Mouse (Mus musculus): ENCODE results near the gene Becn1. TPM values are rescaled to one million over a fixed set of nuclear protein-coding genes. Genes with fewer than 3 reads are reported as not detected.

The Becn1 gene
- polyA plus RNA-seq, 1 experiment: not detected

- H3K27ac ChIP-seq (ENCODE audit: insufficient read depth, low read depth, low read length): no peak overlapping the region
- peaks cover 40% of the 10 kb centered on the region for H3K4me1 ChIP-seq (ENCODE audit: control insufficient read depth, insufficient read depth, low read length)
- 21% methylated on average over 3 of the region's 3 CpGs for WGBS
- TF ChIP-seq CTCF (IDR thresholded peaks at IDR 0.05; ENCODE audit: insufficient read depth, low read depth, low read length) (no peak), POLR2A (IDR thresholded peaks at IDR 0.05; ENCODE audit: insufficient read depth, low read depth, low read length) (no peak)
- no peak overlapping the region for H3K4me3 ChIP-seq (ENCODE audit: insufficient read depth, low read depth, low read length)
Observed at GRCm38 (mm10) chr11:101263989-101264280, 38.2 kb downstream of the Becn1 start.

GRCm38 (mm10) chr11:101263138-101263988 lies 38.7 kb downstream of the Becn1 start:
- Histone ChIP-seq H3K4me3 (ENCODE audit: insufficient read depth, low read depth, low read length) (no peak overlapping the region), H3K4me1 (ENCODE audit: control insufficient read depth, insufficient read depth, low read length) (peaks cover 43% of the 10 kb centered on the region), H3K27ac (ENCODE audit: insufficient read depth, low read depth, low read length) (no peak overlapping the region)
- TF ChIP-seq POLR2A (IDR thresholded peaks at IDR 0.05; ENCODE audit: insufficient read depth, low read depth, low read length) (no peak), CTCF (IDR thresholded peaks at IDR 0.05; ENCODE audit: insufficient read depth, low read depth, low read length) (no peak)
- 24% methylated on average over 32 of the region's 32 CpGs for WGBS

GRCm38 (mm10) chr11:101262272-101262967 lies 39.7 kb downstream of the Becn1 start:
- 8% methylated on average over 24 of the region's 24 CpGs for WGBS
- no peak overlapping the region for H3K27ac ChIP-seq (ENCODE audit: insufficient read depth, low read depth, low read length)
- peaks cover 43% of the 10 kb centered on the region for H3K4me1 ChIP-seq (ENCODE audit: control insufficient read depth, insufficient read depth, low read length)
- no peak overlapping the region; the same call in 1 of the 2 replicates for H3K4me3 ChIP-seq (ENCODE audit: insufficient read depth, low read depth, low read length)
- TF ChIP-seq CTCF (IDR thresholded peaks at IDR 0.05; ENCODE audit: insufficient read depth, low read depth, low read length): no peak
- no peak for TF ChIP-seq POLR2A (IDR thresholded peaks at IDR 0.05; ENCODE audit: insufficient read depth, low read depth, low read length)

GRCm38 (mm10) chr11:101260826-101261380 lies 41.2 kb downstream of the Becn1 start:
- WGBS: 4% methylated on average over 30 of the region's 30 CpGs
- no peak for TF ChIP-seq POLR2A (IDR thresholded peaks at IDR 0.05; ENCODE audit: insufficient read depth, low read depth, low read length)
- TF ChIP-seq CTCF (IDR thresholded peaks at IDR 0.05; ENCODE audit: insufficient read depth, low read depth, low read length): no peak
- Histone ChIP-seq H3K27ac (ENCODE audit: insufficient read depth, low read depth, low read length) (no peak overlapping the region), H3K4me1 (ENCODE audit: control insufficient read depth, insufficient read depth, low read length) (peaks cover 43% of the 10 kb centered on the region), H3K4me3 (ENCODE audit: insufficient read depth, low read depth, low read length) (peak overlapping the region; percentile 54)

- TF ChIP-seq CTCF (IDR thresholded peaks at IDR 0.05; ENCODE audit: insufficient read depth, low read depth, low read length) (no peak), POLR2A (IDR thresholded peaks at IDR 0.05; ENCODE audit: insufficient read depth, low read depth, low read length) (0 out of 2 replicates have a peak, but pooled peaks have one; percentile 20)
- WGBS: 1% methylated on average over 43 of the region's 43 CpGs
- H3K27ac ChIP-seq (ENCODE audit: insufficient read depth, low read depth, low read length): no peak within 1 kb of the TSS
Observed at GRCm38 (mm10) chr11:101259948-101260825, 41.9 kb downstream of the Becn1 start, which contains the start of gene Wnk4. Gene Wnk4 (plus strand): TSS chr11:101260567.

GRCm38 (mm10) chr11:101259261-101259712 lies 42.8 kb downstream of the Becn1 start:
- no peak overlapping the region for H3K4me3 ChIP-seq (ENCODE audit: insufficient read depth, low read depth, low read length)
- WGBS: 39% methylated on average over 6 of the region's 6 CpGs
- no peak for TF ChIP-seq POLR2A (IDR thresholded peaks at IDR 0.05; ENCODE audit: insufficient read depth, low read depth, low read length)
- TF ChIP-seq CTCF (IDR thresholded peaks at IDR 0.05; ENCODE audit: insufficient read depth, low read depth, low read length): no peak
- no peak overlapping the region for H3K27ac ChIP-seq (ENCODE audit: insufficient read depth, low read depth, low read length)
- peaks cover 35% of the 10 kb centered on the region for H3K4me1 ChIP-seq (ENCODE audit: control insufficient read depth, insufficient read depth, low read length)

More at GRCm38 (mm10) chr11:101259948-101260825, 41.9 kb downstream of the Becn1 start, which contains the start of gene Wnk4:
- Histone ChIP-seq H3K4me1 (ENCODE audit: control insufficient read depth, insufficient read depth, low read length) (peaks cover 40% of the 10 kb centered on the region), H3K4me3 (ENCODE audit: insufficient read depth, low read depth, low read length) (peak within 1 kb of the TSS; percentile 54)

- no peak overlapping the region for H3K27ac ChIP-seq (ENCODE audit: insufficient read depth, low read depth, low read length)
- TF ChIP-seq POLR2A (IDR thresholded peaks at IDR 0.05; ENCODE audit: insufficient read depth, low read depth, low read length) (no peak), CTCF (IDR thresholded peaks at IDR 0.05; ENCODE audit: insufficient read depth, low read depth, low read length) (no peak)
- 84% methylated on average over 13 of the region's 13 CpGs for WGBS
Observed at GRCm38 (mm10) chr11:101255826-101256775, 46.0 kb downstream of the Becn1 start.

More at GRCm38 (mm10) chr11:101255826-101256775, 46.0 kb downstream of the Becn1 start:
- Histone ChIP-seq H3K4me1 (ENCODE audit: control insufficient read depth, insufficient read depth, low read length) (peaks cover 22% of the 10 kb centered on the region), H3K4me3 (ENCODE audit: insufficient read depth, low read depth, low read length) (no peak overlapping the region)
